Mouse (Mus musculus): ENCODE results near the gene Zfp511.

Gene Zfp511

GRCm38 (mm10) chr7:140036281-140037170, at the start of gene Zfp511, which contains the start of gene Tubgcp2:
Gene Zfp511, plus strand, starts transcription at chr7:140036391.
Gene Tubgcp2, minus strand, starts transcription at chr7:140036669.
- DNase-seq (ENCODE audit: low spot score in 2 of 2), result peak; percentile 92 to 95

DNA sequence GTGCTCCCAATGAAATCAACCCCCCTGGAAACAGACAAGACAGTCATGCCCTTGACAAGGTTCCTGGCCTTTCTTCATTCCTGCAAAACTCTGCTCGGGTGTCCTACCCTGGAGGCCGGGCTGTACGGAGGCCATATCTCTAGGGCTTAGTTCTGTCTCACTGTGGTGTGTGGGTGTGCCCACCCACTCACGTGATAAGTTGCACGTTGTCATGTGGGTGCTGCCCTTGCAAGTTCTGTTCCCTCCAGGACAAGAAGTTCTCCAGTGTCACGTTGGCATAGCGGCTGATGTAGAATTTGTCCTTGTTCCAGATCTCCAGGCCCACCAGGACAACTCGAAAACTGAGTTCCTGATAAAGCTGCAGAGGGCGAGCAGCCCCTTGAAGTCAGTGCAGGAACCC, 47.9 kb upstream of the Zfp511 start:
- DNase-seq (ENCODE audit: low spot score in 2 of 2), result no peak

DNA sequence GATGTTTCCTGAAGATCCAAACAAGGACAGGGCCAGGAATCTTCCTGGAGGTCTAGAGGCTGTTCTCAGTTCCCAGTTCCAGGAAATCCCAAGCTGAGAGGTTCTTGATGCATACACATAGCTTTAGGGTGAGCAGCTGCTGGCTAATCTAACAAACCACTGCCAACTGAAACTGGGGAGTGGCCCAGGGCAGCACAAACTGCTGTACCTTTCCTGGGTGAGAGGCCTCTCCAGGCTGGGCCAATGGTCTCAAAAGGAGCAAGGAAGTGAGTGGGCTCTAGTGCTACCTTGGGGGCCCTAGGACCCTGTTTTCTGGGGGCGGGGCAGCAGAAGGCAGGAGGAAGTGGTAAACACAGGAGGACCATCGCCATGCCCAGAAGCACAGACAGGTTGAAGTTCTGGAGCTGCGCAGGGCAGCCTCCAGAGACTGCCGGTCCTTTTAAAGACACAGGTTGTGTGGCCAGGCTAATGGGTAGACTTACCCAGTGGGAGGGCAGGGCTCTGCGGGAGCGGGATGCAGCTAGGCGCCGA, 45.3 kb upstream of the Zfp511 start:
- no peak for DNase-seq (ENCODE audit: low spot score in 2 of 2)

DNA sequence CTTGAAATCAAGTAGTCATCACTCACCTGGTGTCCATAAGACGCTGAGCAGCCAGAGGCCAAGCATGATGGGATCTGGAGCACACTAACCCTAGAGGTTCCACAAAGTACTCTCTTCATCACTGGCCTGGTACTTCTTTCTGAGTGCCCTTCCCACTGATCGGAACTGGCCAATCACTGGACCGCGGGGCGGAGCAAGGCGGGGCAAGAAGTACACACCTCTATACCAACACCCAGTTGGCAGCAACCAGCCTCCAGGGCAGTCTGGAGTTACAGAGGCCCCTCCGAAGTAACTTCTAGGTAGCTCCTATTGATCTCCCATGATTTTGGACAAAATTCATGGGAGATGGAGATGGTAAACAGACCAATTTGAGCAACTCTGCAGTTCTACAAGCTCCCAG, 43.8 kb upstream of the Zfp511 start, which contains the start of gene Adam8:
Gene Adam8 (minus strand): TSS at position 157 of the 400 bp plus-strand sequence.
- no peak for DNase-seq (ENCODE audit: low spot score in 2 of 2)

DNA sequence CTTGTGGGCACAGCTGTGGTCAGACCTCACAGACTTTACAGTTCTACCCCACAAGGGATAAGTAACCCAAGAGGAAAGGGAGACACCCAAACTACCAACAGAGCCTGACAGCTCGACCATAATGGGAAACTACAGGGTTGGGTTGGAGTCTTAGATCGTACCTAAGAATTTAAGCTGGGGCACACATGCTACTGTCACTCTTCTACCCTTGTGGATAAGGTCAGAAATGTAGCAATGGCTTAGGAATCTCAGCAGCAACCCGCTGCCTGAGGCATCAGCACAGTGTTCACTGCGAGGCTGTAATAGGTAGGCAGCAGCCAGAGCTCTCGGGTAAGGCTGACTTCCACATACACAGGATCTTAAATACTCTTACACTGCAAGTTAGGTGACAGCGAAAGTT, 42.7 kb upstream of the Zfp511 start:
- no peak for DNase-seq (ENCODE audit: low spot score in 2 of 2)

DNA sequence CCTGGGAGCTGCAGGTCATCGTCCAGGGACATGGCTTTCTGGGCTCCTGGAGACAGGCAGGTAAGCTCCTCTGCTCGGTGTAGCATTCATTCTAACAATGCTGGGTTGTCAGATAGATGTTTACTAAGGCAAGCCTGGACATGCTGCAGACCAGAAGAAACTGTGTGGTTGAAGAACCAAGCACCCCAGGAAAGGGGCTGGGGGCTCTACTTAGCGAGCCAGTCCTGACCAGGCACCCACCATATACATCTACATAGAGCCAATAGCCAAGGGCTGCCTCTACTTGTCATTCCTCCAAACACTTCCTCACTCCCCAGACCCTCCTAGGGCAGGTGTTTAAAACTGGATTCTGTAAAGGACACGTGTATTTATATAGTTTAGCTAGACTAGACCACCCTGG, 42.0 kb upstream of the Zfp511 start:
- DNase-seq (ENCODE audit: low spot score in 2 of 2), result no peak

DNA sequence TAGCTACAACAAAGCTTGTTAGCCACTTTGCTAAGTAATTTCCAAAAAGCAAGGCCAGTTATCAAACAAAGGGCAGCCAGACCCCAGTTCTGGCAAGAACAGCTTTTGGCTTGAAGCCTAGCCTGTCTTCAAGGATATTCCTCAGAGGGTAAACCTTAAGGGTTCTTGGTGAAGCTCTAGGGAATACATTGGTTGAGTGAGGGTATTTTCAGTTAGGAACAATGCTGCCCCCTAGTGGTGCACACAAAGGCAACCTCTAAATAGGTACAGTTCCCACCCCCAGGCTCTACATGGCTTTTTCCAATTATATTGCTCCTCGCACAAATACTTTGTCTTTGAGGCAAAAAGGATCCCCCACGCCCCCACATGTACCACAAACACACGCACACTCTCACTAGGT, 41.5 kb upstream of the Zfp511 start:
- peak; percentile 48 to 58 for DNase-seq (ENCODE audit: low spot score in 2 of 2)

DNA sequence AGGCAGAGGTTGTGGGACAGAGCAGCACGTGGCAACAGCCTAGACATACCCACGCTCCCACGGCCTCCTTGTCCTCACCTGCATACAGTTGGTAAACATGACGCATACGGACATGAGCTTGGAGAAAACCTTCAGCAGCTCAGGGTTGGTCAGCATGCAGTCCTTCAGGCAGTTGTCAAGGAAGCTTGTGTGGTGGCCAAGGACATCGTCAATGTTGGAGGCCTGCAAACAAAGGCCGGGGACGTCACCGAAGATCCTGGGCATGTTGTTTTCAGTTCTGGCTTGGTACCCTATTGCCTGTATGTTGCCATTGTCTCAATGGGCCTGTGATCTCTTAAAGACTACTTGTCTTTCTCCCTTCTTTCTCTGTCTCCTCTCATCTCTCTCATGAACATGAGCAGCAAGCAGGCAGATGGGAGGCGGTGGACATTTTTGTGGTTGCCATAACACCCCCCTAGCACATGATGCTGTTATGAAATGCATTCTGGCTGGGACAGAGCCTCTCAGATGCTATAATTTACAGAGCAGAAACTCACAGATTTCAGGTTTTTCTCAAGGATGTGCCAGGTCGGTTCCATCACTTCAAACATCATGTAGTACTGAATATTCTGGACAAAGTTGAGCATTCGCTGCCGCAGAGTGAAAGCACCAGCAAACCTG, 37.4 kb upstream of the Zfp511 start:
- no peak for DNase-seq (ENCODE audit: low spot score in 2 of 2)

DNA sequence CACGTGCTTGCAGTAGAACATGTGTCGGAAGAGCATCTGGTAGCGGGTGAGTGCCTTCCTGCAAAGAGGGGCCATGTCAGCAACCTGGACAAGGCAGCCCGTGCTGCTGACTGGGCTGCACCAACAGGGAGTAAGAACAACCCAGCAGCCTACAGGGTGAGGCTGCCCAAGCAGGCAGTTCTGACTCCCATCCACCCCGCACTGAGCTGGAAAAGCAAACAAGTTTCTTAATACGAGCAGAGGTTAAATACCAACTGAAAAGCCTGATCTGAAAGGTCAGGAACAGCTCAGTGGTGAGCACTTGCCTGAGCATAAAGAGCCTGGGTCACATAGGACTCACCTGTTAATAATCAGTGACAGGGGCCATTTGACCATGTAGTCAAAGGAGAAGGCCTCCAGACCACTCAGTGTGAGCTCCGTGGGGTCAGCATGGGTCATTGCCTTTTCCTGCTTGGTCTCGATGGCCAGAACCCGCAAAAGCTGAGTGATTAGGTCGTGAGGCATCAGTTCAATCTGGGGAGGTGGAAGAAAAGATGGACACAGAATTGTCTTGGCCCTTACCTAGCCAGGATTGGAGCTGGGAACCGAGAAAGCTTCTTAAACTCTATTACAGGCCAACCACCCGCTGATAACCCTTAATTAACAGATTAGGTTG, 35.0 kb upstream of the Zfp511 start:
- DNase-seq (ENCODE audit: low spot score in 2 of 2), result peak in 1 of 2 experiments; percentile 50

DNA sequence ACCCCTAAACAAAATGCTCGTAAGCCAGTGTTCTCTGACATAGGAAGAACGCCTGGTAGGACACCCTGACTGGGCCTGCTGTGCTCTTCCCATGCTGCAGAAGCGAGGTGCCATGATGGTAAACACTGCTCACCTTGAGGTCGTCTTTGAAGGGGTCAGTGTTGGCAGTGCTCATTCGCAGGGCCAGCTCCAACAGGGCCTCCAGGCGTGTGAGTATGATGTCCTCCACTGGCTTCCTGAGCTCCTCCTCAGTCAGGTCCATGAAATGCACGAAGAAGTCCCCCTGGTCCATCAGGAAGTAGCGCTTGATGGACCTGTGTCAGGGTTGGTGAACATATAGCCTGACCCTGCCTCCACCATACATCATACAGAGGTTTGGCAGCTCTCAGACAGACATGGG, 31.5 kb upstream of the Zfp511 start:
- DNase-seq (ENCODE audit: low spot score in 2 of 2), result no peak

GRCm38 (mm10) chr7:140006861-140007611, 29.2 kb upstream of the Zfp511 start:
- no peak for DNase-seq (ENCODE audit: low spot score in 2 of 2)

- no peak for DNase-seq (ENCODE audit: low spot score in 2 of 2)
These were observed 28.4 kb upstream of the Zfp511 start for GRCm38 (mm10) chr7:140007781-140008180.

GRCm38 (mm10) chr7:140011336-140011735, 24.9 kb upstream of the Zfp511 start:
- DNase-seq (ENCODE audit: low spot score in 2 of 2), result no peak

- no peak for DNase-seq (ENCODE audit: low spot score in 2 of 2)
These were observed 4.4 kb upstream of the Zfp511 start for GRCm38 (mm10) chr7:140031771-140032170.

DNA sequence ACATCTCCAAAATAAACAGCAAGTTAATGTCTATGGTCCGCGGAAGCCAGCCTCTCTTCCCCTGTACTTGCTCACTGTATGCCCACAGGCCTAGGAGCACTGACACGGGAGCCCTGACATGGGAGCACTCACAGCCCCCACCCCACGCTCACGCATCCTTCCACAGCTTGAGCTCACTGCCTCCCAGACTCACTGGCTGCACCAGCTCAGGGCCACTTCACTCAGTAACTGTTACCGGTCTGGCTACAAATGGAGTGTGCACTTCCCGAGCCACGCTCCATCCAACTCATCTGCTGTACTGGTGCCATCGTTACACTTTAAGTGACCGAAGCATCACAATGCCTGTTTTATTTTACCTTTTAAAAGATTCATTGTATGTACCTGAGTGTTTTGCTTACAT, 3.8 kb upstream of the Zfp511 start:
- DNase-seq (ENCODE audit: low spot score in 2 of 2), result no peak

GRCm38 (mm10) chr7:140033386-140033785, 2.8 kb upstream of the Zfp511 start:
- DNase-seq (ENCODE audit: low spot score in 2 of 2), result no peak

DNA sequence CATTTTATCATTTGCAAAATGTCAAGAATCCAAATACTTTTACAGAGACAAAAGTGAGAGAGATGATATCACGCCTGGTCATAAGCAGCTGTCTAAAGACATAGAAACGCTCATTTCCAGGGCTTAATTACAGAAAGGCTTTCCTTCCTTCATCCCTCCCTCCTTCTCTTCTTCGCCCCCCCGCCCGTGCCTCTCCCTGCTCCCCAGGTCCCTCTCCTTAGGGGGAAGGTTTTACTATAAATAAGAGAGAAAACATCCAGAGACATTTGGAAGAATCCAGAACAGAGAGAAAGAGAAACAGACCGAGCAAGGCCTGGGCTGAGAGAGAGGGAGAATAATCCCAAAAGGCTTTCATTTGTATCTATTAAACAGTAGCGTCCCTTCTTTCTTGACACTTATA, 735 bp upstream of the Zfp511 start:
- no peak for DNase-seq (ENCODE audit: low spot score in 2 of 2)

DNA sequence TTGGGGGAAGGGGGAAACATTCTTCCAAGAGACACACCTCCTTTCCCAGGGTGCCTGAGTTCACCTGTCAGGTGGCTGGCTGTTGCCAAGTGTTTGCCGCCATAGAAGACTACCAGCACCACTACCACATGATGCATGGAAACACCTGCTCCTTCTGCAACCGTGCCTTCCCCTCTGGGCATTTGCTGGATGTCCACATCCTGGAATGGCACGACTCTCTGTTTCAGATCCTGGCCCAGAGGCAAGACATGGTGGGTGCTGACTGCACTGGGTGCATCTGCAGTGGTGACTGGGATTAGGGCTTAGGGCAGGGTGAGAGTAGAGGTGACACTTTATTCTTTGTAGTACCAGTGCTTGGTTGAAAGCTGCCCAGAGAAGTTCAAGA, 972 bp downstream of the Zfp511 start:
- DNase-seq (ENCODE audit: low spot score in 2 of 2), result no peak

- DNase-seq (ENCODE audit: low spot score in 2 of 2), result no peak
These were observed 6.5 kb downstream of the Zfp511 start for GRCm38 (mm10) chr7:140042728-140043127.

GRCm38 (mm10) chr7:140045546-140045945, 9.4 kb downstream of the Zfp511 start:
- no peak for DNase-seq (ENCODE audit: low spot score in 2 of 2)

DNA sequence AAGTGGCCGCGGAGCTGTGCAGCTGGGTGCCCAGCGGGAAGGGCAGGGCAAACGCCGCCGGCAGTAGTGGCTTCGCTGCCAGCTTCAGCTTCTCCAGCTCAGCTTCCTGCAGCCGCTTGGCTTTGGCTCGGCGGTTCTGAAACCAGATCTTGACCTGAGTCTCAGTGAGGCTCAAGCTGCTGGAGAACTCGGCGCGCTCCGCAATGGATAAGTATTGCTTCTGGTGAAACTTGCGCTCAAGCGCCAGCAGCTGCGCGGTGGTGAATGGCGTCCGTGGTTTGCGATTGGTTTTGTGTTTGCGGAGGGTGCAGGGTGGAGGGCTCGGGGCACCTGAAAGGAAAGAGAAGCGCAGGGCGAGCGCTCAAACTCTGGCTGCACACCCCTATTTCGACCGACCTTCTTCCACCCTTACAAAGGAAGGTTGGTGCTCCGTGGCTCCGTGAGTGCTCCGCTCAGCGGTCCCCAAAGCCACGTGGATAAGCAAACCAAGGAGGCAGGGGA, 11.7 kb downstream of the Zfp511 start:
- DNase-seq (ENCODE audit: low spot score in 2 of 2), result no peak
